Mouse (Mus musculus) spleen, postnatal 4 days (tissue): ENCODE results near the gene Hacd2.

Experiments used
- DNase-seq, 2 experiments: peaks; one replicate each; pipeline ENCODE4 v3.0.0; 2022; ENCODE audit warnings: low spot score in 2 of 2

Hacd2 gene

GRCm38 (mm10) chr16:35007361-35007760 is 14.9 kb upstream of the Hacd2 start:
- DNase-seq = no peak

DNA sequence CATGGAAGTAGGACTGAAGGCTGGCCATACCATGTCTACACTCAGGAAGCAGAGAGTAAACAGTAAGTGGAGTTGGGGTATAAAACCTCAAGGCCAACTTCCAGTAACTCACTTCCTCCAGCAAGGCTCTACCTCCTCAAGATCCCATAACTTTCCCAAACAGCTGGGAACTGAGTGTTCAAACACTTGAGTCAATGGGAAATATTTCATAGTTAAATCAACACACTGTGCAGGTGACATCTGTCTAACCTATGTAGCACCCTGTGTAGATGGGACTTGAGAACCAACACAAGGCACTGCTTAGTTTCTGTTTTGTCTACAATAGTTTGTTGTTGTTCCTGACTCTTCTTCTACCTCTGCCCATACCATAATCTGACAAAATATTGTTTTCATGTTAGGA is 13.8 kb upstream of the Hacd2 start:
- no peak for DNase-seq

DNA sequence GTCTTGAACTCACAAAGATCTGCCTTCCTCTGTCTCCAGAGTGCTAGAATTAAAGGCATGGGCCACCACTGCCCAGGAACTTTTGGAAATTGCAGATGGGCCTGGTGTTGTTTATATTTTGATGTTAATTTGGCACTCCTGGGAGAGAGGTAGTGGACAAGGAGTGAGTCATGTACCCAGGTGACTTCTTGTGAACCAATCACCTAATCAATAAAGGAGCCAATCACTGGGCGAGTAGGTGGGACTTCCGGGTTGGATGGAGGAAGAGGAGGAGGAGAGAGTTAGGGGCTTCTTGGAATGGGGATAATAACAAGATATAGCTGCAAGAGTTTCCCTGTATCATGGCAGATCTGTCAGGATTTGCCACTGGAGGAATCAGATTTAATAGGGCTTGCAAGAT is 8.7 kb upstream of the Hacd2 start:
- DNase-seq = no peak

DNA sequence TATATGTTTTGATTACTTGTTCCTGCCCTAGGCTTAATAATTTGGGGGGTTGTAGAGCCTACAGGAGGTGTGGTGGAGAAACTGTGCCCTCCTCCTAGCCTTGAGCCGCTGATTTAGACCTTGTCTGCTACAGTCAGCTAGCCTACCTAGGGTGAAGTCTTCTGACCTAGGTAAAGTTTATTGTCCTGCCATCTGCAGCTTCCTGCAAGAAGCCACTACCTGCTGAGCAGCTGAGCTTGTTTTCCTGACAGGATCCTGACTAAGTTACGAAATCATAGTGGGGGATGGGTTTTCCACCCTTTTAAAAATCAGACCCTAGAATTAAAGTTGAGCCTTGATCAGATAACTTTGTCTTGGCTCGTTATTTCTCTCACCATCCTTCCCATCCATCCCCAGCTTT is 5.7 kb upstream of the Hacd2 start:
- no peak for DNase-seq

DNA sequence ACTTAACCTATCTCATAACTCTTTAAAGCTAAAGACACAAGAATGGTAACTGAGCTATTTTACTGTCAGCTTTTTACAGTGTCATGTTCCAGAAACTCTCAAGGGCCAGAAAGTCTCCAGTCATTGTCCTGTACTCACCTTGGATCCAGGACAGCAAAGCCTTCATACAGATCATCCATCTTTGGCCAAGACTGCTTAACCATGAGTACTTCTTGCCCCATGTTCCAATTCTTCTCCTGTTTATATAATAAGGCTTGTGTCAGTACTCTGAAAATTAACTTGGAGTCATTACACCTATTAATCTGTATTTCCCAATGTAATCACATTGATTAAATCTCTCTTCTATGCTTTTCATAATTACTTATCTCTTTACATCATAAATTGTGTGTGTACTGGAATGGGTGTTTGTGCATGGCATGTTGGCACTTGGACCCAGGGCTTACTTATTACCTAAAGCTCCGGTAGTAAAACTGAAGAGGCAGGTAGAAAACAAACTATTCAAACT is 3.7 kb upstream of the Hacd2 start:
- DNase-seq = no peak

DNA sequence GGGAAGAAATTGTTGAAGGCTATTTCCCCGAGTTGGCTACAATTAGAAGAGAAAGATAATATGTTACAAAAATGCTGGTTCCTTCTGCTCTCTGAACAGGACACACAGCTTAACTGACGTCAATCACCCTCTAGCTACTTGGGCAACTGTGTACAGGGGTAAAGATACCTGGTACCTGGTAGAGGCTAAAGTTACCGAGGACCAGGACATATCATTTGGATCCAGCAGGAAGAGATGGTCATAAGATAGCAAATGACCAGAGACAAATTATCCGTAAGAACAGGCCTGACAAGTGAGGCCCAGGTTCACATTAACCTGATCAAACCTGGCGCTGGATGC is 356 bp upstream of the Hacd2 start:
- no peak for DNase-seq

- DNase-seq = no peak
Observed at GRCm38 (mm10) chr16:35023138-35023735, 1.0 kb downstream of the Hacd2 start.

DNA sequence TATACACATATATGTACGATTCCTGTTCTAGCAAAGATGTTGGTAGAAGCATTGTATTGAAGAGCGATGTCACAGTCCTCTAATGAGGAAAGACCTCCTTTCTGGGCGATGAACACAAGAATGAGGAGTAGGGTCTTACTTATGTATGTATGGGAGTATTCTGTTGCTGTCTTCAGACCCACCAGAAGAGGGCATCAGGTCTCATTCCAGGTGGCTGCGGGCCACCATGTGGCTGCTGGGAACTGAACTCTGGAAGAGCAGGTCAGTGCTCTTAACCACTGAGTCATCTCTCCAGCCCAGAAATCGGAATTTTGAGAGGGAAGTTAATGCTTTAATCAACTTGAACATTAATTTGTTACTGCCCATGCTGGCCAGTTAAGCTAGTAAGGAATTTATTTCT is 2.1 kb downstream of the Hacd2 start:
- no peak for DNase-seq

DNA sequence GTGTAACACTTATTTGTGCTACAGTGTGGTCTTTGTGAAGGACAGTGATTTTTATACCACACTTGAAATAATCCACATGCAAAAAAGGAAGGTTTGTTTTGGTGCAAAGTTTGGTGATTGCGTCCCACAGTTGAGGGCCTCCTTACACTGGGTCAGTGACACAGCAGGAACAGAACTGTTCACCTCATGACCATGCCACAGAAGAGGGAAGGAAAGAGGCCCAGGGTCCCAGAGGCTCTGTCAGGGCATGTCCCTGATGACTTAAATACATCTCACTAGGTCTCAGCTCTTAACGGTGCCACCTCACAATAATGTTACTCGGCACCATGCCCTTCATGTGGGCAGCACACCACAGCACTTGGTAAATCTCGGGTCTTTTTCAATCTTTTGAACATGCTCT is 3.1 kb downstream of the Hacd2 start:
- DNase-seq = no peak

GRCm38 (mm10) chr16:35033241-35033640 is 11.0 kb downstream of the Hacd2 start:
- DNase-seq = no peak

DNA sequence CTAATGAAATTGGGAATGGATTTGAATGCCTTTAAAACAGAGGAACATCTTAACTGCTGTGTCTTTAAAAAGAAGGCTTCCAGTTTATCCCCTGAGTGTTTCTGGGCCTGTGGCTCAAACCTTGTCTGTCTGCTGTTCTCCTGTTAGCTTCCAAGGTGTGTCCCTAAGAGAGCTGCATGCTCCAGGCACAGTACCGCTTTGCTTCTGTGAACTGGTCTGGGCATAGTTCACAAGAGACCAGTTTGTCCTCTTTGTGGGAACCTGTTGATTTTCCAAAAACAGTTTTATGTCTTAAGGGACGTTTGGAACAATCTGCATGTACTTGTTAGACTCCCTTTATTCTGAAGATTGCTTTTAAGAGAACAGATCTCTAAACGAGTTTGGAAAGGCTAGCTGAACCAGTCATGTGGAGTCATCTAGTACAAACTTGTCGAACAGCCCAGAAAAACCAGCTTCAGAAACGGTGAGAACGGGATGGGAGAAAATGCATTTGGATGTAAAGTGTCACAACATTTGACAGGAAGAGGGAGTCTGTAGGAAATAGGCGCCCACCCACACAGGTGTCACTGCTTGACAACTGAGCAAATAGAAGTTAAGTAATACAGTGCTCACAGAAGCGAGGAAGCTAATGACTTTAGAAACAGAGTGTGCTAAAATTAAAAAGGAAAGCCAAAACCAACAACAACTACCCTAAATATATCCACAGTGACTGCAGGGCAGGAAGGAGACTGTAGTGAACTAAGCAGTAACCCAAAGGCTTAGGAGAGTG is 11.8 kb downstream of the Hacd2 start:
- DNase-seq = no peak

DNA sequence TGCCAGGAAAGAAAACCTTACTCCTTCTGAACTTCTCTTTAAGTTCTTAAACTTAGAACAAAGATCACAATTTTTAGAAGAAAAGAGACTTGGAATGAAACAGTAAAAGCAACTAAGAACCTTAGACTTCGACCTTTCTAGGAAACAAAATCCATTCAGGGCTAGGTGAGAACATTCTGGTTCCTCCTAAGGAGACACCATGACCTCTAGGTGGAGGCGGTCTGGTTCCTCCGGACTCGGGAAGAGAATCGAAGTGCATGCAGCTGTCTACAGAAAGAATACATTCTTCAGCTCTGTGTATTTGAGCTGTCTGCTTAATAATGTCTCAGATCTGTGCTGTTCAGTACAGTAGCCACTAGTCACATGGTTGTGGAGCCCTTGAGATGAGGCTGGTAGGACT is 12.7 kb downstream of the Hacd2 start:
- DNase-seq = no peak

GRCm38 (mm10) chr16:35036754-35037153 is 14.5 kb downstream of the Hacd2 start:
- no peak for DNase-seq

DNA sequence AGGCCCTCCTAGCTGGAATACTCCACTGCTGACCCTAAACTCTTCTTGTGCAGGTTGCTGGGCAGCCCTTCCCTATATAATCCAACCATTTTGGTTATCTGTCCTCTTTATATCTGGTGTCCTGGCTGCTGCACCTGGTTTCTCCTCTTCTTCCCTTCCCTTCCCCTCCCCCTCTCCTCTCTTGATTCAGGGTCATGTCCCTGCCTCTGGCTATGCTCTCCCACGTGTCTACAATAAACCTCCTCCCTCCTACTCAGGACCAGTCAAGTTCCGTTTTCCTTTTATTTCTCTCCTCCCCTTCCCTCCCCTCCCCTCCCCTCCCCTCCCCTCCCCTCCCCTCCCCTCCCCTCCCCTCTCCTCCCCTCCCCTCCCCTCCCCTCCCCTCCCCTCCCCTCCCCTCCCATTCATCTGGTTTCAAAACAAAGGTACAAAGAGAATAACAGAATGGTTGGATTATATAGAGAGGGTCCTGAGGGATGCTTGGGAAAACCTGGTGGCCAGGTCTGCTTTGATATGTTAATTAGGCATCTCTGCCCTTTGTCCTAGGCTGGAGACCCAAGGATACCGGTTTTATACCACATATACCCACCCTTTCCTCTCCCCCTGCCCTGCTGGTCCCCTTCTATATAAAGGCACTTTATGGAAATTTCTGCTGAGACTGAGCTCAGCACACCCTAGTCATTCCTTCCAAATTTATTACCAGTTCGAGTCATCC is 16.3 kb downstream of the Hacd2 start:
- no peak for DNase-seq

DNA sequence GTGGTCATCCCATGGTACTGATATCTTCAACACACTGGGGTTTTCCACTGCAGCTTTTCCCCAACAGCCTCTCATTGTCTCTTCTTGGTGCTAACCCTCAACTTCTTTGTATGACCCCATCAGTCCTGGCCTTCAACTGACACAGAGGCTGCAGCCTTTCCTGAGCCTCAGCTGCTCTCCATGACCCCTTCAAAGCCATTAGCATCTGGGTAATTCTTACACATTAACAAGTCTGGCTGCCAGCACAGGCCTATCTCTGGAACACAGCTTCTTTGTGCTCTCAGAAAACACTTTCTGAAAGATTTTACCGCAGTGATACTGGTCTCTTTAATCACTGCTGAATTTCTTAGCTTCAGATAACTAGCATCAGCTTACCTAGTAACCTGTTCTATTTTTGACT is 17.9 kb downstream of the Hacd2 start:
- no peak for DNase-seq

DNA sequence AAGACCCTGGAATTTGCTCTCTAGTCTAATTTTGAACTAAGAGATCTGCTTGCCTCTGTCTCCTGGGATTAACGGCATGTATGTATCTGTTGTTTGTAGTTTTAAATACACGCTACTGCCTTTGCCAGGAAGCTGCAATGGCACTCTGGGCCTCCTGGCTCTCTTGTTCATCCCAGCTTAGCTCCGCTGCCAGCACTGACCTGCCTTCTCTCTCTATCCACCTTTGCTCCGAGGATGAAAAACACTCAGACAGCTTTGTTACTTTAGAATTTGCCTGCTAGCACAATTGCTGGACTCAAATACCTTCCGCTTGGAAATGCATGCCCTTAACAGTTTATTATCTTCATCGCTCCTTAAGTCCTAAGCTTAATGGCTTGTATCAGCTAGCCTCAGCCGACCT is 18.8 kb downstream of the Hacd2 start:
- no peak for DNase-seq

DNA sequence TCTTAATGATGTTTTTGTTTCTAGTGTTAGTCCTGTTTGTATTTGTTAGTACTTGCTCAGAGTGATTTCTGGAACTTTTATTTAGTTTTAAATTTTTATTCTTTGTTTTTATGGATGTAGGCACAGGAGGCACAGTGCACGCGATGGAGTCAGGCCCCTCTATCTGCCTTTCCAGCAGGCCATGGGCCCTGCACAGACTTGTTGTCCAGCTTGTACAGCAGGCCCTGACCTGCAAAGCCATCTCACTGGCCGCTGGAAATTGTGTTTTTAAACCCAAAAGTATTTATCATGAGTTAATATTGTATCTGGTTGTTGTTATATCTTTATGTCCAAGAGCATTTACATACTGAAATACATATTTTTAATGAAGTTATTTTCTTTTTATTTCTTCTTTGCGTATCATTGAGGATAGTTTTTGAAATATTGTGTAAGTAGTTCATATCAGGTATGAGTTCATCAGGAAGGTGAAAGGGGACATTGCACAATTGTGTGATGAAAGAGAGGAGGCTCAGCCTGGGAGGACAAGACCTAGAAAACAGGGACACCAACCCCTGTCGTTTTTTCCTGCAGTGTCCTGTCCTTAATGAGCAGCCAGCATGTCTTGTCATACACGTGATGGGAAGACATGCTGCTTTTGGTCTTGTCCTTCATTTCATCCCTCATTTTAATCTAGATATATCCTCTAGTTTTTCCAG is 24.0 kb downstream of the Hacd2 start:
- no peak for DNase-seq

GRCm38 (mm10) chr16:35047272-35047969 is 25.2 kb downstream of the Hacd2 start:
- DNase-seq = no peak

DNA sequence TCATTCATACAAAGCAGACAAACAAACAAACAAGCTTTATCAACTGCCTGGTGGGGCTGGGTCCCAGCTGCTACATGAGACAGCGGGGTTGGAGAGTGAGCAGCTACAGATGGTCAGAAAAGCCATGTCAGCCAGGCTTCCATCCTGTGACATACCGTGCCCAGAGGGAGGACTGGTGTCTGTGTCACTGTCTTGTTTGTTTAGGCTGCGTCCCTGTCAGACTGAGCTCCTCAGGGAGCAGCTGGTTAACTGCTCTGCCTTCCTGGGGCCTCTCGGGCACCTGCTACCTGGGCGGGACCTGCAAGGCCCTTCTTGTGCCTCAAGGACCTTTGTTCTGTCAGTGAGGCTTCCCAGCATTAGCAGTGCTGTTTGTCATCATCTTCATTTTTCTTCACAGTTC is 28.8 kb downstream of the Hacd2 start:
- DNase-seq = no peak

GRCm38 (mm10) chr16:35052191-35052590 is 30.0 kb downstream of the Hacd2 start:
- DNase-seq = no peak

DNA sequence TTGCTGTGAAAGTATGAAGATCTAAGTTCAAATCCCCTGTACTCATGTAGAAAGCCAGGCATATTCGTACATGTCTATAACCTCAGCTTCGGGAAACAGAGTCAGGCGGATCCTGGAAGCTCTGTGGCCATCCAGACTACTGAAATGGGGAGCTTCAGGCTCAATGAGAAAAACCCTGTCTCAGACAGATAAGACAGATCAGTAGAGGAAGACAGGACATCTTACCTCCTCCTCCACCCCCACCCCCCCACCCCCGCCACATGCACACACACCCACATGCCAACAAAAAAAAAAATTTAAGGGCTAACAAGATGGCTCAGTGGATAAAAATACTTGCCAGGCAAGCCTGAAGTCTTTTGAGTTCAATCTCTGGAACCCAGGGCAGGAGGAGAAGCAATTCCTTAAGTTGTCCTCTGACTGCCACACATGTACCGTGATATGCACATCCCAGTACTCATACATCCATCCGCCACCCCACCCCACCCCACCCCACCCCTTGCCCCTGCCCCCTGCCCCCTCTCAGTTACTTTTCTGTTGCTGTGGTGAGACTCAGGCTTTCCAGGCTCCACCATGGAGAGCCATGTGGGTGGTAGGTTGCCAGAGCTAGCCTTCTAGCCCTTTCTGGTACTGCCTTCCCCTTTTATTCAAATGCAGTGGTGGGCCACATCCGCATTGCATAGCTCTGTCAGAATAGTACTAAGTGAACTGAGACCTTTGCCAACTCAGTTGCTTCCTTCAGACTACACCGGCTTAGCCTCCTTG is 32.4 kb downstream of the Hacd2 start:
- DNase-seq = no peak
